12 mouse cellular contexts compared by ENCODE assay signal in the genomic region with DNA sequence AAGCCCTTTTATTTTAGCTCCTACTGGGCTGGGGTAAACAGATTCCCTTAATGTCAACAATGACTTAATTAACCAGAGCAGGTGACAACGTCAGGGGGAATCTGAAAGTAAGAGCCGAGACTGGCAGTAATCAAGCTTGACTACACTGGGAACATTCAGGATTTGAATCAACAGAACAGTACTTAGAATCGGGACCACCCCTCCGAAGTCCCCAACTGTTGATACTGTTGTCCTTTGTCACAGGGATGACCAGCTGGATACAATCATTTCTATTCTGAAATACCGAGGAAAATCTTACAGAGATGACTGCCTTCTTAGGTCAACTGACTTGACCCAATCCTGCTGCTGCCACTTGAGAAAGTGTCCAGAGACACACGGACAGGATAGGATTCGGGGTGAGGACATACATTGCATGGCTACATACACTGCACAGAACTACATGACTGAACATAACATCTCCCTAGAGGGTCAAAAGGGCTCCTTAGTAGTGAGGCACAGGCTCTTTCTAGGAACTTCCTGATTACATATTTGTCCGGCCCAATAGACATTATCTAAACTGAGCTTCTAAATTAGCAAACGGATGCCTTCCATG.
A peak's percentile ranks its signal among the peaks of the same experiment; 100 is the strongest.
DNase-seq lines count a peak whose midpoint lies in the region; ATAC-seq and TF ChIP-seq lines count a peak whose summit lies in the region.
"Had no signal": no experiment of that assay in that cellular context is flagged by ENCODE, and none has a peak within 500 bp of the region (broad histone marks: within the 10 kb centered on the region; RNA-seq: fewer than 3 reads in every experiment).

No protein-coding gene starts in this region.

- no peak for DNase-seq in heart, adult 11 months
- DNase-seq in G1E (ENCODE audit: low spot score) = no peak
- DNase-seq in forebrain, postnatal 0 days = no peak
- DNase-seq in right cerebral cortex, postnatal 4 days = no peak
- DNase-seq in gastrocnemius, postnatal 4 days (ENCODE audit: low spot score in 2 of 2) = no peak
- no peak for DNase-seq in thymus, postnatal 4 days
- DNase-seq: B cell, adult 2 months; layer of hippocampus, postnatal 36 days had no signal

- TF ChIP-seq CTCF in G1E (IDR thresholded peaks at IDR 0.05; ENCODE audit: low read depth, low read length) = no peak
- TF ChIP-seq CTCF in forebrain, postnatal 0 days (IDR thresholded peaks at IDR 0.05; ENCODE audit: low read depth) = no peak

- H3K4me1 ChIP-seq in heart, embryonic 15.5 days (replicated peaks) = peaks cover 13% of the 10 kb centered on the region
- H3K4me1 ChIP-seq in G1E (ENCODE audit: insufficient read depth, low read depth, low read length) = no peaks in the 10 kb centered on the region
- peaks cover 14% of the 10 kb centered on the region for H3K4me1 ChIP-seq in forebrain, postnatal 0 days (ENCODE audit: insufficient read depth)
- H3K4me1 ChIP-seq in limb, embryonic 15.5 days = peaks cover 64% of the 10 kb centered on the region

- H3K9me3 ChIP-seq in heart, embryonic 15.5 days (replicated peaks) = no peaks in the 10 kb centered on the region
- H3K9me3 ChIP-seq in G1E (replicated peaks) = peaks cover 66% of the 10 kb centered on the region
- no peaks in the 10 kb centered on the region for H3K9me3 ChIP-seq in forebrain, postnatal 0 days (ENCODE audit: low read length)
- H3K9me3 ChIP-seq in limb, embryonic 15.5 days = no peaks in the 10 kb centered on the region
- H3K9me3 ChIP-seq: heart, embryonic 10.5 days had no signal

- no peak for ATAC-seq in heart, embryonic 15.5 days (replicated peaks; ENCODE audit: insufficient number of reproducible peaks, insufficient read depth, low FRiP score, low read depth)
- ATAC-seq in G1E (ENCODE audit: extremely low read depth, insufficient number of reproducible peaks, low FRiP score, poor library complexity, severe bottlenecking) = 0 out of 2 replicates have a peak, but pooled peaks have one; percentile 15
- ATAC-seq in forebrain, postnatal 0 days = no peak
- no peak for ATAC-seq in limb, embryonic 15.5 days (ENCODE audit: insufficient number of reproducible peaks, low FRiP score, low TSS enrichment, low read depth)

- H3K4me2 ChIP-seq in heart, embryonic 15.5 days = peak overlapping the region; percentile 19; the same call in 1 of the 2 replicates
- H3K4me2 ChIP-seq in forebrain, postnatal 0 days (ENCODE audit: low read depth) = peak overlapping the region; percentile 91
- peak overlapping the region; percentile 83 for H3K4me2 ChIP-seq in limb, embryonic 15.5 days

- no peaks in the 10 kb centered on the region for H3K36me3 ChIP-seq in heart, embryonic 15.5 days
- H3K36me3 ChIP-seq in G1E (replicated peaks) = no peaks in the 10 kb centered on the region
- H3K36me3 ChIP-seq in forebrain, postnatal 0 days (ENCODE audit: insufficient read depth) = no peaks in the 10 kb centered on the region
- H3K36me3 ChIP-seq in limb, embryonic 15.5 days = no peaks in the 10 kb centered on the region

- no peak overlapping the region; the same call in 1 of the 2 replicates for H3K27ac ChIP-seq in heart, embryonic 15.5 days
- H3K27ac ChIP-seq in forebrain, postnatal 0 days (ENCODE audit: low read depth, low read length) = no peak overlapping the region
- H3K27ac ChIP-seq in limb, embryonic 15.5 days = peak overlapping the region; percentile 50; the same call in 1 of the 2 replicates
- H3K27ac ChIP-seq: heart, embryonic 10.5 days; macrophage had no signal

- H3K4me3 ChIP-seq in heart, embryonic 15.5 days = no peak overlapping the region
- H3K4me3 ChIP-seq in G1E (ENCODE audit: low read depth, low read length) = no peak overlapping the region
- 0 out of 2 replicates have a peak overlapping the region, but pooled peaks have one; percentile 3 for H3K4me3 ChIP-seq in forebrain, postnatal 0 days (ENCODE audit: low read depth, low read length)
- peak overlapping the region; percentile 79 for H3K4me3 ChIP-seq in limb, embryonic 15.5 days
- H3K4me3 ChIP-seq: heart, embryonic 10.5 days had no signal

- H3K27me3 ChIP-seq in heart, embryonic 15.5 days = peaks cover 3% of the 10 kb centered on the region; the same call in 1 of the 2 replicates
- no peaks in the 10 kb centered on the region for H3K27me3 ChIP-seq in G1E (ENCODE audit: insufficient read depth, low read length)
- no peaks in the 10 kb centered on the region for H3K27me3 ChIP-seq in forebrain, postnatal 0 days (ENCODE audit: insufficient read depth, low read length)
- peaks cover 4% of the 10 kb centered on the region; the same call in 1 of the 2 replicates for H3K27me3 ChIP-seq in limb, embryonic 15.5 days

- WGBS in heart, embryonic 15.5 days = 32% methylated on average over 9 of the region's 9 CpGs
- 21% methylated on average over 9 of the region's 9 CpGs for WGBS in forebrain, postnatal 0 days
- WGBS in limb, embryonic 15.5 days = 30% methylated on average over 9 of the region's 9 CpGs

- no peak overlapping the region for H3K9ac ChIP-seq in heart, embryonic 15.5 days
- H3K9ac ChIP-seq in forebrain, postnatal 0 days = no peak overlapping the region
- H3K9ac ChIP-seq in limb, embryonic 15.5 days = no peak overlapping the region

Comparison
In these comparisons a context has a peak if more than half of its experiments do, and no peak if none do; other contexts are left out.
1. H3K4me2 ChIP-seq: peak in every context shown above with its lines; median percentile 91 in forebrain, postnatal 0 days; 83 in limb, embryonic 15.5 days; 19 in heart, embryonic 15.5 days.
2. H3K4me3 ChIP-seq: peak in forebrain, postnatal 0 days (single experiment) and limb, embryonic 15.5 days (single experiment); none in heart, embryonic 15.5 days (single experiment) and G1E (single experiment).